Mouse (Mus musculus): ENCODE measurements around the gene Kdm4c. TPM values are rescaled to one million over a fixed set of nuclear protein-coding genes. Genes with fewer than 3 reads are reported as not detected.
"Not testable (repeated sequence)": the region's sequence is repeated elsewhere in the genome, so short reads cannot be mapped to it uniquely, and the experiment has no call there.

Kdm4c gene
- polyA plus RNA-seq, 1 experiment, result 7.1 TPM

DNA sequence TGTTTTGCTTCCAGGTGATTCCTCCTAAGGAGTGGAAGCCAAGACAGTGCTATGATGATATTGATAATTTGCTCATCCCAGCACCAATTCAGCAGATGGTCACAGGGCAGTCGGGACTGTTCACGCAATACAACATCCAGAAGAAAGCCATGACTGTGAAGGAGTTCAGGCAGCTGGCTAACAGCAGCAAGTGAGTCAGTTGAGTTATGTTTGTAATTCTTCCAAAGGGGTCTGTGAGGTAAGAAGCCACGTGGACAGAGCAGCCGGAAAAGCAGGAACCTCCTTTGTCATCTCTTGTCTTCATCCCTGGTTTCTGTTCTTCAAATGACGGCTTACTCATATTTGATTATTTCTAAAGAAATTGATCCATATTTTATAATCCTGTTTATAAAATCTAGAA lies 28.9 kb downstream of the Kdm4c start:
- Histone ChIP-seq H3K27ac (replicated peaks; ENCODE audit: low read depth, low read length) (no peak overlapping the region), H3K4me1 (ENCODE audit: control insufficient read depth, insufficient read depth, insufficient read length, low read length) (no peaks in the 10 kb centered on the region), H3K4me3 (ENCODE audit: insufficient read depth, low read depth, low read length) (no peak overlapping the region)

DNA sequence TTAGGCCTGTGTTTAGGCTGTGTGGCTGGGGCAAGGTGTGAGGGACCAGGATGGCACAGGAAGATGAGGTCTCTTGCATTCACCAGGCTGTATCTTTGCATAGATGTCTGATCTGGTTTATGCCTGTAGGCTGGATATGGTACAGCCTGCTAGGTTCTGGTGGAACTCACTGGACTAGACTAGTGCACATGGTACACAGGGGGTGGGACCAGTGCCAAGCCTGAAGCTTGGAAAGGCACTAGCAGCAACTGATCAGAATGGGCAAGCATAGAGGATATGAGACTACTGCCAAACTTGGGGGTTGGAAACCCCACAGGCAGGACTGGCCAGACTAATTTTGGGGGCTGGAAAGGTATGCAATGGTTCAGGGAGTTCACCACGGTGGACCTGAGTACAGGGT lies 35.2 kb downstream of the Kdm4c start:
- Histone ChIP-seq H3K27ac (replicated peaks; ENCODE audit: low read depth, low read length) (no peak overlapping the region), H3K4me1 (ENCODE audit: control insufficient read depth, insufficient read depth, insufficient read length, low read length) (no peaks in the 10 kb centered on the region), H3K4me3 (ENCODE audit: insufficient read depth, low read depth, low read length) (no peak overlapping the region)

DNA sequence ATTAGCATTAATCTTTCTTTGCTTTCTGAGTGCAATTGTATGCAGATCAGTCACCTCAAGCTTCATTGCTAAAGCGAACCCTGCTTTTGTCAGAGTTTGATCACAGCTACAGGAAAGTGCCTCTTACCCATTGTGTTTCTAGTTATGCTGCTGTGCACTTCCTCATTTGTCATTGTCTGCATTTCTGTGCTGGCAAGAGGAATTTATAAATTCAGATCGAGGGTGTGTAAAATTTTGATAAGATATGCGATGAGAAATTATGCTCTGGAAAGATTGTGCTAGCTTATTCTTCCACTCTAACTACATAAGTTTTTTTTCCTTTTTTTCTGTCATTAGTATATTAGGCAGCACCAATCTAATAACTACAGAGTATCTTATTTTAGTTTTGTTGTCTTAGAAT lies 37.9 kb downstream of the Kdm4c start:
- no peaks in the 10 kb centered on the region for H3K4me1 ChIP-seq (ENCODE audit: control insufficient read depth, insufficient read depth, insufficient read length, low read length)
- no peak overlapping the region for H3K4me3 ChIP-seq (ENCODE audit: insufficient read depth, low read depth, low read length)
- no peak overlapping the region for H3K27ac ChIP-seq (replicated peaks; ENCODE audit: low read depth, low read length)

DNA sequence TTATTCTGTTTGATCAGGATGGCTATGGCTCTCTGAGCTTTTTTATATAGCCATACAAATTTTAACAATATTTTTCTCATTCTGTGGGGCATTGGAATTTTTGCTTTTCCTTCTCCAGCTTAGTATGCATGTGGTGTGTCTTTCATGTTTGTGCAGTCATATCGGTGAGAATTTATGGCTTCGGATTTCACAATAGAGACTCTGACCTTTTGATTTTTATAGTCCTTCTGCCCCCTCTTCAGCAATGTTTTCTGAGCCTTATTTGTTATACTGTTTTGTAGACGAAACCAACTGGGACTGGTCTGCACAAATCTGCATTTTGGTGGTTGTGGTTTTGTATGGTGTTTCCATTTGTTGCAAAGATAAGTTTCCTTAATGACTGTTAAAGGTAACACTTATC lies 45.6 kb downstream of the Kdm4c start:
- no peaks in the 10 kb centered on the region for H3K4me1 ChIP-seq (ENCODE audit: control insufficient read depth, insufficient read depth, insufficient read length, low read length)
- H3K4me3 ChIP-seq (ENCODE audit: insufficient read depth, low read depth, low read length), result no peak overlapping the region
- no peak overlapping the region for H3K27ac ChIP-seq (replicated peaks; ENCODE audit: low read depth, low read length)

DNA sequence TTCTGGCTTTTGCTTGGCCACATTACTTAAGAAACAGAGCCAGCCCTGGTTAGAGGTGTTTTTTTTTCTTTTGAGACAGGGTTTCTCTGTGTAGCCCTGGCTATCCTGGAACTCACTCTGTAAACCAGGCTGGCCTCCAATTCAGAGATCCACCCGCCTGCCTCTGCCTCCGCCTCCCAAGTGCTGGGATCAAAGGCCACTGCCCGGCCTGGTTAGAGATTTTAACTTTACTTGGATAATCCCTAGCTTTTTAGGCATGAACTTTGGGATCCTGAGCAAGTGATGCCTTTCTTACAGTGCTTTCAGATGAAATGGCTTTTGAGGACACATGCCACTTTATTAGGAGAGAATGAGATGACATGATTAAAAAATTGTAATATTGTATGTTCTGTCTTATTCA lies 52.4 kb downstream of the Kdm4c start:
- Histone ChIP-seq H3K4me3 (ENCODE audit: insufficient read depth, low read depth, low read length) (no peak overlapping the region), H3K4me1 (ENCODE audit: control insufficient read depth, insufficient read depth, insufficient read length, low read length) (no peaks in the 10 kb centered on the region), H3K27ac (replicated peaks; ENCODE audit: low read depth, low read length) (no peak overlapping the region)

DNA sequence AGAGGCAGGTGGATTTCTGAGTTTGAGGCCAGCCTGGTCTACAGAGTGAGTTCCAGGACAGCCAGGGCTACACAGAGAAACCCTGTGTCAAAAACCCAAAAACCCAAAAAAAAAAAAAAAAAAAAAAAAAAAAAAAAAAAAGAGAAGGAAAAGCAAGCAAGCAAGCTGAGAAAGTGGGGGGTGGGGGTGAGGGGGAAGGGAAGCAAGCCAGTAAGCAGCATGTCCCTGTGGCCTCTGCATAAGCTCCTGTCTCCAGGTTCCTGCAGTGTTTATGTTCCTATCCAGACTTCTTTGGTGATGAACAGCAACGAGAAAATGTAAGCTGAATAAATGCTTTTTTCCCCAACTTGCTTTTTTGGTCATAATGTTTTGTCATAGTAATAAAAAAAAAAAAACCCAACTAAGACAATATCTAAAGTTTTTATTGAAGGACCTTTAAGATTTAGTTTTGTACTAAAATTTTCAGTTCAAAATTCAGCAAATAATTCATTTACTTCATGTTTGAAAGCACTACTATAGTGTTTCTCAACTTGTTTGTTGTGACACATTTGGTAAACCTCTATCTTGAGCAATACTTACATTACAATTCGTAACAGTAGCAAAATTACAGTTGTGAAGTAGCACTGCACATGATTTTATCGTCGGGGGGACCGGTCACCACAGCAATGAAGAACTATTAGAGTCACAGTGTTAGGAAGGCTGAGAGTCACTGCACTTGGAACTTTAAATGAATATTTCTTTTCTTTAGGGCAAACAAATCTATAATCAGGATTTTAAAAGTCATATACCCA lies 63.2 kb downstream of the Kdm4c start:
- Histone ChIP-seq H3K4me3 (ENCODE audit: insufficient read depth, low read depth, low read length) (no peak overlapping the region), H3K4me1 (ENCODE audit: control insufficient read depth, insufficient read depth, insufficient read length, low read length) (no peaks in the 10 kb centered on the region), H3K27ac (replicated peaks; ENCODE audit: low read depth, low read length) (no peak overlapping the region)

DNA sequence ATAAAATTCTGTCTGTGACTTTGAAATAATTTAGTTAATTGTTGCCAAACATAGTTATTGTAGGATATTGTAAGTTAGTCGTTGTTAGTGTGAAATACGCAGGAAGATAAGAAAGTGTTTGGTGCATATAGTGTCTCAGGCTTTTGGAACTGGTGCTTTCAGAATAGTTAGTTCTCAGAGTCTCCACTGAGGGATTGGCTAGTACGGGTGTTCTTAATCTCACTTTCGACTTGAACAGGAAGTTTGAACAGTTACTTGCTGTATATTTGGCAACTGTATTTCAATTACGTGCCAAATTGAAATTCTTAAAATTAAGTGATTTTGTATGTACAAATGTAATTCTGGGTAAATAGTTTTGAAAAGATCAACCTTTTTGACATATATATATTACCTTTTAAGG lies 68.8 kb downstream of the Kdm4c start:
- no peak overlapping the region for H3K27ac ChIP-seq (replicated peaks; ENCODE audit: low read depth, low read length)
- H3K4me3 ChIP-seq (ENCODE audit: insufficient read depth, low read depth, low read length), result no peak overlapping the region
- no peaks in the 10 kb centered on the region for H3K4me1 ChIP-seq (ENCODE audit: control insufficient read depth, insufficient read depth, insufficient read length, low read length)

DNA sequence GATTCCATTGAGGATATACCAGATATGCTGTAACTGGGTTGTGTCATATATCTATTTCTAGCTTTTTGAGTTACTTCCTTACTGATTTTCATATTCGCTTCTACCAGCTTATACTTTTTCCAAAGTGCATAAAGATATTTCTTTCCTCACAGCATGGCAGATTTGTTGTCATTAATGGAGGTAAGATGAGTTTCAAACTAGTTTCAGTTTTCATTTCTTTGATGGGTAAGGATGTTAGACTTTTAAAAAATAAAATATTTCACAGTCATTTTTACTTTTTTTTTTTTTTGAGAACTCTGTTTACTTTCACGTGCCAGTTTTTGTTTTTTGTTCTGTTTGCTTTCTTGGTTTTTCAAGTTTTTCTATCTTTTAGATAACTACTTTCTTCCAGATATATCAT lies 70.6 kb downstream of the Kdm4c start:
- no peak overlapping the region for H3K27ac ChIP-seq (replicated peaks; ENCODE audit: low read depth, low read length)

DNA sequence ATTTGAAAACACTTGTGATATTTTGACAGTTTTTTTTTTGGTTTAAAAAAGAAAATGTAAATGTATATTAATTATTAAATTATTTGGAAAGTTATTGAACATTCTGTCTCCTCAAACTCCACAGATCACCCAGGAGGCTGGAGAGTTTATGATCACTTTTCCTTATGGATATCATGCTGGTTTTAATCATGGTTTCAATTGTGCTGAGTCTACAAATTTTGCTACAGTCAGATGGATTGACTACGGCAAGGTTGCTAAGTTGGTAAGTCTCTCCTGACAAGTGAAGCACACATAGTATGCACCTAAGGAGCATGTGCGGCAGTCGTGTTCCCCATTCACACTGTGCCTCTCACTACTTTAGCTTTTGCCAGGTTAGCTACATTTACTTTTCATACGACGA lies 73.1 kb downstream of the Kdm4c start:
- Histone ChIP-seq H3K4me1 (ENCODE audit: control insufficient read depth, insufficient read depth, insufficient read length, low read length) (no peaks in the 10 kb centered on the region), H3K27ac (replicated peaks; ENCODE audit: low read depth, low read length) (no peak overlapping the region), H3K4me3 (ENCODE audit: insufficient read depth, low read depth, low read length) (no peak overlapping the region)

More for the DNA sequence above, 70.6 kb downstream of the Kdm4c start:
- Histone ChIP-seq H3K4me3 (ENCODE audit: insufficient read depth, low read depth, low read length) (no peak overlapping the region), H3K4me1 (ENCODE audit: control insufficient read depth, insufficient read depth, insufficient read length, low read length) (no peaks in the 10 kb centered on the region)

DNA sequence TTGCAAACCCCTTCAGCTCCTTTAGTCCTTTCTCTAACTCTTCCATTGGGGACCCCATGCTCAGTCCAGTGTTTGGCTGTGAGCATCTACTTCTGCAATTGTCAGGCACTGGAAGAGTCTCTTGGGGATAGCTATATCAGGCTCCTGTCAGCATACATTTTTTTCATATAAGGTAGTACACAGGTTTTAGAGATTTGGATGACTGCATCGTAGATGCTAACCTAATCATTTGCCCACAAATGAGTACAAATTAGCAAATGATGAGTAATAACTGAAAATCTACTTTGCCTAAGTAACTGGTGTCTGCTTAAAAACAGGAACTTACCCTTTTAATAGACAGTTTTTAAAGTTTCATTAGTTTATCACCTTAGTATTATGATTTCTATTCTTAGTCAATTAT lies 77.0 kb downstream of the Kdm4c start:
- H3K4me3 ChIP-seq (ENCODE audit: insufficient read depth, low read depth, low read length), result no peak overlapping the region
- no peak overlapping the region for H3K27ac ChIP-seq (replicated peaks; ENCODE audit: low read depth, low read length)
- no peaks in the 10 kb centered on the region for H3K4me1 ChIP-seq (ENCODE audit: control insufficient read depth, insufficient read depth, insufficient read length, low read length)

DNA sequence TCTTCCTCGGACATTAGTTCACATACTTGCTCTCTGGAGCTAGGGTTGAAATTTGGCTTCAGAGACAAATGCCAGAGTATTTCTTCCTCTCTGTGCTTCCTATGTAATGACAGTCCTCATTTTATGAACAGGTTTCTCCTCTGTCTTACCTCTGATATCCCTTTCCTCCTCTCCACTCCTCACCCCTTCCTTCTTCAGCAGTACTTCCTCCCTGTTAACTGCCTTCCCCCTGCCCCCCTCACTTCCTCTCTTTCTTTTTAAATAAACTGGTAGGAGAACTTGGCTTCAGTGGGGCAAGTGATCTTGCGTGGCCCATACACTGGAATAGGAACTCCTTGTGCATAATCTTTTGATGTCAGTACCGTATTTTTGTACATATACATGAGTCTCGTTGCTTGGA lies 115.2 kb downstream of the Kdm4c start:
- no peaks in the 10 kb centered on the region for H3K4me1 ChIP-seq (ENCODE audit: control insufficient read depth, insufficient read depth, insufficient read length, low read length)
- no peak overlapping the region for H3K27ac ChIP-seq (replicated peaks; ENCODE audit: low read depth, low read length)
- no peak overlapping the region for H3K4me3 ChIP-seq (ENCODE audit: insufficient read depth, low read depth, low read length)

DNA sequence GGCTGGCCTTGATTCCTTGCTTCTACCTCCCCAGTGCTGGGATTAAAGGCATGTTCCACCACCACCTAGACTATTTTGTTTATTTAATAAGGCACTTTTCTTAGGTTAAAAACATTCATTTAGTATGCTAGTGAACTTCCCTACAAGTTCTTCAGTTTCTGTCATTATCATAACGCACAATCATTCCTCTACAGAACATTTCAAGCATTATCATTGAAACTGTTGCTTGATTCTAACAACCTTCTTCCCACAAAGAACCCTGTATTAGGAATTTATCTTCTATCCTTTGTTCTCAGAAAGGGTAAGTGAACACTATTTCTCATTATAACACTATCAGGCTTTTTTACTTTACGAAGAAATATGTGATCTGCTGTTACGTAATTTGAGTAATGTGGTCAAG lies 118.0 kb downstream of the Kdm4c start:
- no peaks in the 10 kb centered on the region for H3K4me1 ChIP-seq (ENCODE audit: control insufficient read depth, insufficient read depth, insufficient read length, low read length)
- no peak overlapping the region for H3K27ac ChIP-seq (replicated peaks; ENCODE audit: low read depth, low read length)
- H3K4me3 ChIP-seq (ENCODE audit: insufficient read depth, low read depth, low read length), result no peak overlapping the region

DNA sequence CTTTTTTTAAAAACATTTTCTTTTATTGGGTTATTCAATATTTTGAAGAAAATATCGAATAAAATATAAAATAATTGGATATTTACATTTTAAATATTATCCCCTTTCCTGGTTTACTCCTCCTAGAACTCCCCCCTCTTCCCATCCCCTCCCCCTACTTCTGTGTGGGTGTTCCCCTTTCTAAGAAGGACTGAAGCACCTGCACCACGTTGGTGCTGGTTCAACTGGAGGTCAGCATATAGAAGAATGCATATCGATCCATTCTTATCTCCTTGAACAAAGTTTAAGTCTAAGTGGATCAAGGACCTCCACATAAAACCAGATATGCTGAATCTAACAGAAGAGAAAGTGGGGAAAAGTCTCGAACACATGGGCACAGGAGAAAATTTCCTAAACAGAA lies 144.3 kb downstream of the Kdm4c start:
- Histone ChIP-seq H3K4me3 (ENCODE audit: insufficient read depth, low read depth, low read length) (no peak overlapping the region), H3K4me1 (ENCODE audit: control insufficient read depth, insufficient read depth, insufficient read length, low read length) (no peaks in the 10 kb centered on the region), H3K27ac (replicated peaks; ENCODE audit: low read depth, low read length) (no peak overlapping the region)

DNA sequence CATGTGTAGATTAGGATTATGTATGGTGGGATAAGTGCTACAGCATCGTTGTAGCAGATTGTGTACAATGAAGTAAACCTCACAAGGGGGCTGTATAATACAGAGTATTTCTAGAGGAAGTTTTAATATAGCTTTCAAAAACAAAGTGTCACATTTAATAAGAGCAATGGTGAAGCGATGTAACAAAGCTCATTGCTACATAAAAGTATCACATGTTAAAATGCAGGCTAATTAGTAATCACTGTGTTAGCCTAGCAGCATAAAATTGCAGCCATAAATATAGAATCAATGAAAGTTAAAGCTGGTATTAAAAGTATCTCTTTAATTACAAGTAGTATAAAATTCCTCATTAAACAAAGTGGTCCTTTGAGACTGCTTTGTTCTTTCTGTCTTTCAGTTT lies 150.9 kb downstream of the Kdm4c start:
- no peaks in the 10 kb centered on the region for H3K4me1 ChIP-seq (ENCODE audit: control insufficient read depth, insufficient read depth, insufficient read length, low read length)
- H3K4me3 ChIP-seq (ENCODE audit: insufficient read depth, low read depth, low read length), result no peak overlapping the region
- no peak overlapping the region for H3K27ac ChIP-seq (replicated peaks; ENCODE audit: low read depth, low read length)

DNA sequence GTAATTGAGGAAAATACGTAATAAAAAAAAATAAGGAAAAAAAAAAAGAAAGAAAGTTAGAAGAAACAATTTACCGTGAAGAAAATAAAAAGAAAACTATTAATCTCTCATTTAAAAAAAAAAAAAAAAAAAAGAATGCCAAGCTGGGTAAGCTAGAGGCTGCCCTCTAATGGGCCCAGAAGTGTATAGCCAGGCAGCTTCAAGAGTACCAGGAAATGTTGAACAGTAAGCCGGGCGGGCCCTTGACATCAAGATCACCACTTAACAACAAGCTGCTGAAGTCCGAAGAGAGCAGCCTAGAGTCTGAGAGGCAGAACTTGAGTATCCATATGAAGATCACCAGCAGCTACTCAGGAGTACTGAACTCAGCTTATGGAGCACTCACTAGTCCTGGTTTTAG lies 154.3 kb downstream of the Kdm4c start:
- Histone ChIP-seq H3K4me1 (ENCODE audit: control insufficient read depth, insufficient read depth, insufficient read length, low read length) (no peaks in the 10 kb centered on the region), H3K27ac (replicated peaks; ENCODE audit: low read depth, low read length) (no peak overlapping the region), H3K4me3 (ENCODE audit: insufficient read depth, low read depth, low read length) (no peak overlapping the region)

DNA sequence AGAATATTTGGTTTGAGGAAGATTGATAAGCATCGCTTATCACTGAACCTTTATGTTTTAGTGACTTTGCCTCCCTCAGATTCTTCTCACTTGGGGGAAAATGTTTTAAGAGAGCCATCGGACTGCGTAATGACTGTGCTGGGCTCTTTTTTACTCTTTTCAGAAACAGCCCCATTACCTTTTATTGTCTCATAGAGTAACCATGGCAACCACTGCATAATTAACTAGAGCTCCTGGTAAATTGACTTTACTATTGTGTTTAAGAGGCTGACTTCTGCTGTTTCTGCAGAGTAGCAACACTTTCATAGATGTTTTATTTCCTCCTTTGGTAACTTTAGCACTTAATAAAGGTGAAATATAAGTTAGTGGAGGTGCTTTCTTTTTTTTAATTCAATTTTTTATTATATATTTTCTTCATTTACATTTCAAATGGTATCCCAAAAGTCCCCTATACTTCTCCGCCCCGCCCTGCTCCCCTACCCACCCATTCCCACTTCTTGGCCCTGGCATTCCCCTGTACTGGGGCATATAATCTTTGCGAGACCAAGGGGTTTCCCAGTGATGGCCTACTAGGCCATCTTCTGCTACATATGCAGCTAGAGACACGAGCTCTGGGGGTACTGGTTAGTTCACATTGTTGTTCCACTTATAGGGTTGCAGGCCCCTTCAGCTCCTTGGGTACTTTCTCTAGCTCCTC lies 159.5 kb downstream of the Kdm4c start:
- not testable (repeated sequence) for H3K4me1 ChIP-seq (ENCODE audit: control insufficient read depth, insufficient read depth, insufficient read length, low read length); H3K27ac ChIP-seq (replicated peaks; ENCODE audit: low read depth, low read length); H3K4me3 ChIP-seq (ENCODE audit: insufficient read depth, low read depth, low read length)

Data from brown adipose tissue, adult 24 weeks (tissue).